Mouse (Mus musculus): Measurements from ENCODE around the gene Ptpra. TPM values are rescaled to one million over a fixed set of nuclear protein-coding genes. Genes with fewer than 3 reads are reported as not detected.

Ptpra gene
- total RNA-seq (2021): 100 to 1,000 TPM in 1 of 2 experiments, 10 to 100 TPM in 1; 92.2 to 106 TPM
- long read RNA-seq, experiment 1, full-length matches to known transcripts: 66 of 99 reads
- long read RNA-seq, experiment 1, partial matches to known transcripts: 16 of 99 reads
- long read RNA-seq, experiment 1, other reads (novel, unspliced or antisense): 17 of 99 reads
- long read RNA-seq, experiment 2, full-length matches to known transcripts: 61 of 88 reads
- long read RNA-seq, experiment 2, partial matches to known transcripts: 7 of 88 reads
- long read RNA-seq, experiment 2, other reads (novel, unspliced or antisense): 20 of 88 reads

GRCm38 (mm10) chr2:130449794-130450433, at the start of gene Ptpra:
Gene Ptpra, plus strand, starts transcription at chr2:130450278.
- peak; percentile 96 for DNase-seq

DNA sequence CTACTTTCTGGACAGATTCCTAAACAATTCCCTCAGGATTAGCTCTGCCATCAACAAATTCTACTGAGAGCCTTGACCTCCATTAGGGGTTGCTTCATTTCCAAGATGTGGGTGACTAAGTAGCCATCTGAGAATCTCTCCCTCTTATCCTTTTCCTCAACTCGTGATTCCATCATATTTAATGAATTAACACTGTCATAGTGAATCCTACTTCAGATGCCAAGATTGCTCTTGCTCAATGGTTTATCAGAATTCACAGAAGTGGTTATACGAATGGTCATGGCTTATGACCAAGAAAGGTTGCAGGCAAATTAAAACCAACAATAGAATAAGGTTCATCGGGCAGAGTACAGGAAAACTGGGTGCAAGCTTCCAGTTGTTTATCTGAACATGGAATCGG, 48.2 kb upstream of the Ptpra start:
- DNase-seq: no peak

- DNase-seq: no peak
Observed at GRCm38 (mm10) chr2:130404939-130405338, 45.1 kb upstream of the Ptpra start, which contains the start of the genes Gm28372 and 1700020A23Rik. Gene Gm28372, plus strand, starts transcription at chr2:130405239. Gene 1700020A23Rik, plus strand, starts transcription at chr2:130405259.

- no peak for DNase-seq
Observed at GRCm38 (mm10) chr2:130406178-130406577, 43.9 kb upstream of the Ptpra start, which contains the start of gene Tmem239. Gene Tmem239, plus strand, starts transcription at chr2:130406478.

DNA sequence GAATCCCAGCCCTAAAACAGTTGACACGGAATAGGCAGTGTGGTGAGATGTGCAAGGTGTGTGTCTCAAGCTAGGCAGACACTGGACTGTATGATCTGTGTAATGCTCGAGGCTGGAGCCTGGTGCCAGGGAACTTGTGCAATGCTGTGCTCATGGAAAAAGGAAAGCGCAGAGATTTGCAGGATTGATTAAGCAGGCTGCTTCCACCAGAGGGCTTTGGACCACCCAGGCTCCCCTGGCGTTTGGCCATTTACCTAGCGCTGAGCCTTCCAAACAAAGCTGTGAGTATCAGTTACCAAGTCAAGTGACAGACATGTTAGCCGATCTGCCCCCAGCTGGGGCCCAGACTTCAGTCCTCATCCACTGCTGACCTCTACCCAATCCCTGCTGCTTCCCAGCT, 41.9 kb upstream of the Ptpra start:
- no peak for DNase-seq

GRCm38 (mm10) chr2:130411558-130412495, 38.3 kb upstream of the Ptpra start:
- DNase-seq: peak; percentile 92

DNA sequence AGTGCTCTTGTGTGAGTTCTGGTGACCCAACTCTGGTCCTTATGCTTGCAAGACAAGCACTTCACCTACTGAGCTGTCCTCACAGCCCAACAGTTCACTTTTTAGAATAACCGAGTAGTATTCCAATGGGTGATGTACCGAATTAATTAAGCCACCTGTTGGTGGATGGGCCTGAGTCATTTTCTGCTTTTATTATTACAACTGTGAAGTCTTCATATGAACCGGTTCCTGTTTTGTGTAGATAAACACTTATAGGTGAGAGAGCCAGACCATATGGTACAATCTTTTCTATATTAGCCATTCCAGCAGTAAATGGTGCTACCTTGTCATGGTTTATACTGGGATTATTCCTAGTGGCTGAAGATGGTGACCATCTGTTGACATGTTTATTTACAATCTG, 37.3 kb upstream of the Ptpra start:
- no peak for DNase-seq

GRCm38 (mm10) chr2:130414094-130414856, 35.8 kb upstream of the Ptpra start:
- no peak for DNase-seq

- no peak for DNase-seq
Observed at GRCm38 (mm10) chr2:130421781-130422620, 28.1 kb upstream of the Ptpra start.

GRCm38 (mm10) chr2:130423397-130424125, 26.5 kb upstream of the Ptpra start:
- peak; percentile 86 for DNase-seq

GRCm38 (mm10) chr2:130424126-130424853, 25.8 kb upstream of the Ptpra start, which contains the start of the genes Vps16 and Pced1a:
Gene Vps16, plus strand, starts transcription at chr2:130424339.
Gene Pced1a, minus strand, starts transcription at chr2:130424701.
- DNase-seq: peak; percentile 96

DNA sequence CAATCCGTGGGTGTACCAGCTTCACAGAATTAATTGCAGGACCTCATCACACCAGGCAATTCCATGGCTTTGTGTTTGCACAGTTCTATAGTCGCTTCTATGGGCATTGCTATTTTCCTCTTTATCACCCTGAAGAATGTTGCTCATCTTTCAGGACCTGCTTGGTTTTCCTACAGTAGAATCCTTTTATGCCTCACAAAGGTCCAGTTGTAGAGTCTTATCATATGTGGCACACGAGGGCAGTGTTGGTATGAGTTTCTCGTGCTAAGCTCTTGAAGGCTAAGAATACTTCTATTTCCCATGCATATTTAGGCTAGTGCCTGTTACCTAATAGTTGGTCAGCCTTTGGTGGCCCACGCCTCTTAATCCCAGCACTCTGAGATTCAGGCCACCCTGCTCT, 25.0 kb upstream of the Ptpra start:
- no peak for DNase-seq

DNA sequence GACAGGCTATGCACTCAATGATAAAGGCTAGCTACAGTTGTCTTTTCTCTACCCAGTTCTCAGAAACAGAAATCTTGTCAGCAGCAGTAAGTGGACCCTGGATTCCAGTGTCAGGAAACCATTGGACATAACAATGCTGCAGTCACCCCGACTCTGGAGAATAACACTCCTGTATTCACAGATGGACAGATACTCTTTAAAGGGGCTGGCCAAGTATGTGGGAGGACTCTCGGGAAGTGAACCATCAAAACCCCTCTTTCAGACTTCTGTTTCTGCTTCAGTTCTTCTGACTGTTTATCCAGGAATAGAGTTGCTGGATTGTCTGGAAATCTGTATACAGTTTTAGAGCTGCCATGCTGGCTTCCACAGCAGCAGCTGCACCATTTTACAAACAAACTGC, 20.2 kb upstream of the Ptpra start:
- no peak for DNase-seq

DNA sequence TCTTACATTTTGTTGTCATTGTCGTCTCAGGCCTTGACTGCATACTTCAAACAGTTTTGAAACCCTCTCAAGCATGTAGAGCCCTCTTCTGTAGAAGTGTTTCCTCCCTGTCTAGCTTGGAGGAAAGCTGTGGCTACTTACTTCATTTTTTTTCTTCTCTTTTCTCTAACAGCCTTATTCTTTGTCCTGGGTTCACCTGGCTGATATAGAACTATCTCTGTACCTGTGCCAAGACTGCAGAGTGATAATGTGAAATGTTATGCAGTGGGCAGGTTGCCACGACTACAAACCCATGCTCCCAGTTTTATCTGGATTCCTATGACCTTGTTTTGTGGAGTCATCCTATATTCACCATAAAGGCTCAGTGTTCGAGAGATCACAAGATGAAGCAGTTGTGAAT, 19.6 kb upstream of the Ptpra start:
- DNase-seq: no peak

DNA sequence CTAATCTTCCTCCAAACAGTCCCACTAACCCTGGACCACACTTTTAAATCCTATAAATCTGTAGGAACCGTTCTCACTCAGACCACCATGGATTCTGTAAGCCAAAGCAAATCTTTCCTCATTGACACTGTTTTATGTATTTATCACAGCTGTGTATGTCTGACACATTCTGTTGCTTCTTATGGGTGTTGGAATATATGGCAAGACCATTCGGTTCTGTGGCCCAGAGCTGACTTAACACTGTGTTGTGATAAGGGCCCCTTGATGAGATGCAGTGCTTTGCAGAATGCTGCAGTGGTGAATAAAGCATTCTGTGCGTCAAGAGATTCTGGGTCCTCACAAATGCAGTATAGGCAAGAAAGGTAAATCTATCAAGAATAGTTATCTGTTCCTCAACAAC, 17.9 kb upstream of the Ptpra start:
- DNase-seq: no peak

DNA sequence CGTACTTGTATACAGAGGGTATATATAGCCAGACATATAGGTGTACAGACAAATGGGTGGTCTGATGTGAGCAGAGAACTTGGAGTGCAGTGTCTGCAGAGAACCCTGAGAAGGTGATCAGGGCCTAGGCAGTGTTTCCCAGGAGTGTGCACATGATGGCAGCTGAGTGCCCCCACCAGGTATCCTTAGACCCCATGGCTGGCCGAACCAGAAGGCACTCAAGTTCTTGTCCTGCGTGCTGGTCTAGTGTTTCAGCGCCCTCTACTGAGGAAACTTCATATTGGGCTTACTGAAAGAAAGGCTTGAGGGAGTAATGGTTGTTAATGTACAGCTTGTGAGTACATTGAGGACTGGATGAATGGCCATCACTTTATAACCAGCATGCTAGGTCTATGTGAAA, 16.9 kb upstream of the Ptpra start:
- DNase-seq: peak; percentile 54

- no peak for DNase-seq
Observed at GRCm38 (mm10) chr2:130436769-130437168, 13.3 kb upstream of the Ptpra start.

- no peak for DNase-seq
Observed at GRCm38 (mm10) chr2:130438861-130439260, 11.2 kb upstream of the Ptpra start.

DNA sequence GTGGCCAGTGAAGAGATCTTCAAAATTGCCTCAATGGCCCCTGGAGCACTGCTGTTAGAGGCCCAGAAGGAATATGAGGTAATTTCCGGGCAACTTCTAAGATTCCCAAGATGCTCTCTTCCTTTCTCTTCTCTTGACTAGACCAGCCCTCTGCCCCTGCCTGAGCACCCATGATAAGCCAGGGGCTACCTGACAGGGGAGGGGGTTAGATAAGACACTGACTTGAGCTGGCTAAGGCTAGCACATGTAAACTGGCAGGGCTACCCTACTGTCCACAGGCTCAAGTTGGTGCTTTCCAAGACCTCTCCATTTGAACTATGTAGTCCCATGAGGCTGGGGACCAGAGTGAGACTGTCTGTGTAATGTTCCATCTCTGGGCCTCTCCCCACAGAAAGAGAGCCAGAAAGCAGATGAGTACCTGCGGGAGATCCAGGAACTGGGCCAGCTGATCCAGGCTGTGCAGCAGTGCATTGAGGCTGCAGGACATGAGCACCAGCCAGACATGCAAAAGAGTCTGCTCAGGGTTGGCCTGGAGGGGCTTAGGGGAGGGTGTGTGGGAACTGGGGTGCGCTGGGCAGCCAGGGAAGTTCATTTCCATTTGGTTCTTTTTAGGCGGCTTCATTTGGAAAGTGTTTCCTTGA, 10.1 kb upstream of the Ptpra start:
- no peak for DNase-seq

Data from adrenal gland, postnatal 10 days (tissue).